Mouse (Mus musculus): Measurements from ENCODE around the gene Rmi2.
A peak's percentile ranks its signal among the peaks of the same experiment; 100 is the strongest.

Rmi2 gene

GRCm38 (mm10) chr16:10867501-10867900, 32.6 kb downstream of the Rmi2 start:
- DNase-seq, result no peak

- peak; percentile 74 for DNase-seq
Measured at GRCm38 (mm10) chr16:10867904-10868440, 33.1 kb downstream of the Rmi2 start.

- no peak for DNase-seq
Measured at GRCm38 (mm10) chr16:10870969-10871368, 36.1 kb downstream of the Rmi2 start.

- DNase-seq, result no peak
Measured at GRCm38 (mm10) chr16:10872825-10873360, 38.0 kb downstream of the Rmi2 start.

- peak; percentile 82 for DNase-seq
Measured at GRCm38 (mm10) chr16:10873654-10874053, 38.8 kb downstream of the Rmi2 start.

- DNase-seq, result no peak
Measured at GRCm38 (mm10) chr16:10878227-10878626, 43.4 kb downstream of the Rmi2 start.

- DNase-seq, result no peak
Measured at GRCm38 (mm10) chr16:10879467-10879866, 44.6 kb downstream of the Rmi2 start.

- no peak for DNase-seq
Measured at GRCm38 (mm10) chr16:10881231-10881962, 46.5 kb downstream of the Rmi2 start.

- no peak for DNase-seq
Measured at GRCm38 (mm10) chr16:10887436-10887835, 52.6 kb downstream of the Rmi2 start.

GRCm38 (mm10) chr16:10890363-10890762, 55.5 kb downstream of the Rmi2 start:
- DNase-seq, result no peak

- no peak for DNase-seq
Measured at GRCm38 (mm10) chr16:10893161-10893560, 58.3 kb downstream of the Rmi2 start.

GRCm38 (mm10) chr16:10895906-10896305, 61.0 kb downstream of the Rmi2 start:
- no peak for DNase-seq

GRCm38 (mm10) chr16:10897372-10897771, 62.5 kb downstream of the Rmi2 start:
- no peak for DNase-seq

- no peak for DNase-seq
Measured at GRCm38 (mm10) chr16:10900736-10901135, 65.9 kb downstream of the Rmi2 start.

GRCm38 (mm10) chr16:10901956-10902355, 67.1 kb downstream of the Rmi2 start:
- no peak for DNase-seq

GRCm38 (mm10) chr16:10902849-10903248, 68.0 kb downstream of the Rmi2 start:
- DNase-seq, result no peak

- DNase-seq, result no peak
Measured at GRCm38 (mm10) chr16:10905661-10906113, 70.8 kb downstream of the Rmi2 start.

GRCm38 (mm10) chr16:10910541-10910940, 75.7 kb downstream of the Rmi2 start:
- DNase-seq, result no peak

GRCm38 (mm10) chr16:10911061-10911460, 76.2 kb downstream of the Rmi2 start:
- no peak for DNase-seq

- no peak for DNase-seq
Measured at GRCm38 (mm10) chr16:10915066-10915465, 80.2 kb downstream of the Rmi2 start.

GRCm38 (mm10) chr16:10916271-10916670, 81.4 kb downstream of the Rmi2 start:
- no peak for DNase-seq

- DNase-seq, result no peak
Measured at GRCm38 (mm10) chr16:10919856-10920255, 85.0 kb downstream of the Rmi2 start.

GRCm38 (mm10) chr16:10923561-10923960, 88.7 kb downstream of the Rmi2 start:
- peak; percentile 14 for DNase-seq

GRCm38 (mm10) chr16:10925591-10926180, 90.8 kb downstream of the Rmi2 start:
- DNase-seq, result peak; percentile 7
